ENCODE assay signal across 18 mouse cellular contexts in the genomic region with DNA sequence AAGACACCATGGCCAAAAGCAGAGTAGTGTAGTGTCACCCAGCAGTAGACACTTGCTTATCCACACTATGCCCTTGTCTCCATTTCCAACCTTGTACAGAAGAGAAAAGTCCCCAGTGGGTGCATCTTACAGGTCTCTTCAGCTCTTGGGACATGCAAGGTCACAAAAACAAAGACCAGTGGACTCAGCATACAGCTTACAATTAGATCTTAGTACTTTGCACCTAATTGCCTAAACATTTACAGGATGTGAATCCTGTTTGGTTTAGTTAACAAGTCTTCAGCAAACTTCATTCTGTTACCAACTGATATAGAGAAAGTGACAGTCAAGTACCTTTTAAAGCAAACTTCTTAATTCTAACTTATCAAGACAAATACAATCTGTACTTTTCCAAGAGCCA.
DNase-seq lines count a peak whose midpoint lies in the region; ATAC-seq and TF ChIP-seq lines count a peak whose summit lies in the region.
"Had no signal": no experiment of that assay in that cellular context is flagged by ENCODE, and none has a peak within 500 bp of the region (broad histone marks: within the 10 kb centered on the region; RNA-seq: fewer than 3 reads in every experiment).

No protein-coding gene starts in this region.

- peak; percentile 56 for DNase-seq in kidney, adult 2 months
- DNase-seq in kidney, postnatal 4 days, result no peak
- peak; percentile 80 for DNase-seq in kidney, adult 9 months
- DNase-seq: adrenal gland, adult 2 months; adrenal gland, adult 8-10 months; adrenal gland, postnatal 10 days; adrenal gland, postnatal 14 days; adrenal gland, postnatal 25 days; adrenal gland, postnatal 36 days; B cell, adult 2 months; cerebellum, adult 11 months; cerebellum, adult 11-12 months; cerebellum, adult 18-20 months had no signal

- no peak for ATAC-seq in kidney, embryonic 16.5 days (ENCODE audit: low FRiP score, low TSS enrichment)
- ATAC-seq: activated CD4-positive, CD25-positive, alpha-beta regulatory T cell, adult 4 months; CD4-positive, CD25-positive, alpha-beta regulatory T cell, adult 4 months; Patski had no signal

- H3K9ac ChIP-seq in kidney, embryonic 16.5 days (replicated peaks; ENCODE audit: low read length), result no peak overlapping the region

- H3K27ac ChIP-seq in kidney, adult 2 months (ENCODE audit: insufficient read depth, low read depth, low read length), result no peak overlapping the region; the same call in 1 of the 2 replicates
- H3K27ac ChIP-seq in kidney, embryonic 16.5 days (ENCODE audit: low read length), result no peak overlapping the region

- no peak overlapping the region for H3K4me3 ChIP-seq in kidney, adult 2 months (ENCODE audit: insufficient read depth, low read depth, low read length)
- H3K4me3 ChIP-seq in kidney, embryonic 16.5 days (ENCODE audit: low read length), result no peak overlapping the region

- no peak for TF ChIP-seq CTCF in kidney, adult 2 months (conservative IDR thresholded peaks at IDR 0.05; ENCODE audit: insufficient read depth, insufficient read length, low read depth, low read length)

- H3K36me3 ChIP-seq in kidney, adult 2 months (ENCODE audit: control insufficient read depth, insufficient read depth, low read length), result no peaks in the 10 kb centered on the region
- H3K36me3 ChIP-seq in kidney, embryonic 16.5 days (ENCODE audit: insufficient read depth, low read length), result no peaks in the 10 kb centered on the region
- H3K36me3 ChIP-seq: G1E had no signal

- H3K27me3 ChIP-seq in kidney, adult 2 months (replicated peaks; ENCODE audit: control insufficient read depth, insufficient read depth, low read length), result no peaks in the 10 kb centered on the region
- H3K27me3 ChIP-seq in kidney, embryonic 16.5 days (ENCODE audit: insufficient read depth, low read length), result no peaks in the 10 kb centered on the region
- H3K27me3 ChIP-seq: Patski had no signal

- no peak for TF ChIP-seq POLR2A in kidney, adult 2 months (IDR thresholded peaks at IDR 0.05; ENCODE audit: low read depth, low read length)

- no peaks in the 10 kb centered on the region for H3K4me1 ChIP-seq in kidney, adult 2 months (ENCODE audit: control insufficient read depth, insufficient read depth, low read length)
- no peaks in the 10 kb centered on the region for H3K4me1 ChIP-seq in kidney, embryonic 16.5 days (ENCODE audit: insufficient read depth, low read length)

- no peak overlapping the region for H3K4me2 ChIP-seq in kidney, embryonic 16.5 days (replicated peaks; ENCODE audit: low read depth, low read length)

- H3K9me3 ChIP-seq in kidney, embryonic 16.5 days (ENCODE audit: low read length), result peaks cover 52% of the 10 kb centered on the region

Comparison
In these comparisons a context has a peak if more than half of its experiments do, and no peak if none do; other contexts are left out.
1. DNase-seq: peak in kidney, adult 2 months (single experiment) and kidney, adult 9 months (single experiment); none in kidney, postnatal 4 days (0 of 2).